Mouse (Mus musculus) c-Kit-positive CD71-positive TER-119-negative erythroid progenitor cells, embryonic 14.5 days (primary cell): ENCODE measurements at regions not wholly inside any gene's neighbourhood (a gene's known extent, or its start where the extent isn't known, plus 50 kb on each side); places are given as distances from the start of the nearest gene placed in this dataset.

ENCODE experiments used
- DNase-seq: peaks from one replicate; pipeline ENCODE4 v3.0.0-alpha.2; 2013; ENCODE audit warnings: low read depth

DNA sequence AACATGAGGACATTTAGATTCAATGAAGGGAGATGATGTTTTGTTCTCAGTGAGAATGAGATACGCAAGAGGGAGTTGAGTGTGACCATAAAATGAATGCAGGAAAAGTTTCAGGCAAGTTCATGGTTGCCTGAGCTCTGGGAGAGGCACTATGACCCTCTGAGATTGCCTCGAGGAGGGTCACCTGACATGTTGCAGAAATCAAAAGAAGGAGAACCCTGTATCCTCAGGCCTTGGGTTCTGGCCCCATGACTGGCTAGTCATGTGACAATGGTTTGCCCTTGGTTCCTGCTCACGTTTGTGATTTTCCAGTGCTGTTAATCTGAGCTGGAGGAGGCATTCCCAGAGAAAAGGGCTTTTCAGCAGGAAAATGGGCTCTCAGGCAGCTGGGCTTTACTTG is 98.9 kb downstream of the Mab21l3 start:
- no peak for DNase-seq

DNA sequence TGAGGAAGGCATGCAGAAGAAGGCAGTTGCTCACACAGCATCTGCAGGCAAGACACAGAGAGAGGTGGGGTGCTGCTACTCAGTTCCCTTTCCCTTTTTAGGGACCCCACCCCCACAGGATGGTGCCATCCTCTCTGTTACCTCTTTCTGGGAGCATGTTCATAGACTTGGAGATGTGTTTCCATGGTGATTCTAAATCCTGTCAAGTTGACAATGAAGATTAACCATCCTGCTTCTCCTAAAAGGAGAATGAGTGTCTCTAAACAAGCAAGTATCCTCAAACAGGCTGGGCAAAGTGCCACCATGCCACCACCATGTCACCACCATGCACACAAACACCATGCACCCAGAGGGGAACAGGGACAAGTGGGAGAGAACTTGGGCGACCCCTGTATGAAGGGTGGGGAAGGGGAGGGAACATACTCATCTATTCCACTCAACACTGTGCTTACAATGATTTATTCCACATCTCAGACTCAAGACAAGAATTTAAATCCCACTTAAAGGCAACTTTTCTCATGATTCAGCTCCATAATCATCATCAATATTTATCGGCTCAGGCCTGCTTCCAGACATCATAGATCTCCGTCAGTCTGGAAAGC is 99.6 kb downstream of the Mab21l3 start:
- no peak for DNase-seq

DNA sequence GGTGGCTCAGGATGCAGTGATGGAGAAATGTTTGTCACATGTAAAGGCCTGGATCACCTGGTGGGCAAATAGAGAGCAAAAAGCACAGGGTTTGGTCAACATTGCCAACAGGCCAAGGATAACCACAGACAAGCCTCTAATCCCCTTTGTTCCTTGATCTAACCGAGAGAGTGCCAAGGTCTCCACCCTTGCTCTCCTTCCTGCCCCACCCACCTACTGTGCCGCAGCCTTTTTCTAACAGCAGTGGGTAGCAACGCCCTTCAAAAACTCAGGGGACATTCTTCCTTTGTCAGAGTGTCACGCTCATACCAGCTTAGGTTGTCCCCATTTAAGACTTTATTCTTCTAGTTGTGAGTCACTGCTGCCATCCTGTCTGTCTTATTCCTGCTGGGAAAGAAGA is 100.6 kb downstream of the Mab21l3 start:
- DNase-seq = no peak

DNA sequence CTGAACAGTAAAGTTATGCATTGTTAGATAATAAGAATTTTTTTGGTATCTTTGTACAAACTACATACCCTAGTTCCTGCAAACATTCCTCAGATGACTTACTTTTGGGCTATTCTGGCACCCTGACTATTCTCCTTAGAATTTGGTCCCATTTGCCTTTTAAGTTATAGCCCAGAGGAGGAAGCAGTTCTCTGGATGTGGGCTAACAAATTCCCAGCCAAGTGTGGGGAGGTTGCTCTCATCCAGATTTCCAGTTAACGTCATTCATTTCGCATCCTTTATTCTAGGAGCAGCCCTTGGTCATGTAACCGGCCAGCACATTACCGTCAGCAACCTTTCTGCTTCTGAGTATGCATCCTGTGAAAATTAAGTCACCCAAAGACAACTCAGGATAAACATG is 107.9 kb downstream of the Mab21l3 start:
- no peak for DNase-seq

DNA sequence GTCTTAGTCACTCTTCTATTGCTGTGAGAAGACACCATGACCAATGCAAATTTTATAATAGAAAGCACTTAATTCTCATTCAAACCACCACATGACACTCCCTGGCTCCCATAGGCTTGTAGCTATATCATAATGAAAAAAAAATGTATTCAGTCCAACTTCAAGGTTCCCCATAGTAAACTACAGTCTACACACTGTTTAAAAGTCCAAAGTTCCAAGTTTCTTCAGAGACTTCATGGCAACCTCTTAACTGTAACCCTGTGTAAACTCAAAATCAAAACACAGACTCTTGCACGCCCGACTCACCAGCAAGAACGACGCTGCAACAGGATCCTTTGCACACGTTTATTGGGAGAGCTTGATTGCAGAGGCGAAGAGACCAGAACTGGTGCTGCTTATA is 111.6 kb downstream of the Mab21l3 start:
- DNase-seq = no peak

DNA sequence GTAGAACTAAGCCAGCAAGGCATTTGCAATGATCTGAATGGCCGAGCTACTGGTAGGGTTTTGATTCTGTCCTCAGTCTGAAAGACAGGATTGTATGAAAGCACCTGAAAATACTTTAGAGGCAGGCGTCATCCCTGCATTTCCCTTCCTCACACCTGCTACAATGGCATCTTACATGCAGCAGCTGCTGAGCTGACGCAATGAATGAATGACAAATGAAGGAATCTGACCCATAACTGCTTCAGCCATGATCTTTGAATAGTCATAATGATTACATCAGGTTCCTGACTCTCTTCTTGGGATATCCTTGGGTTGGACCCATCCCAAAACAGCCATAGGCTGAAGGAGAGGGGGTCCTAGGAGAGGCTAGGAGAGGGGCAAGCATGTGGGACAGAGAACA is 119.7 kb downstream of the Mab21l3 start:
- no peak for DNase-seq

DNA sequence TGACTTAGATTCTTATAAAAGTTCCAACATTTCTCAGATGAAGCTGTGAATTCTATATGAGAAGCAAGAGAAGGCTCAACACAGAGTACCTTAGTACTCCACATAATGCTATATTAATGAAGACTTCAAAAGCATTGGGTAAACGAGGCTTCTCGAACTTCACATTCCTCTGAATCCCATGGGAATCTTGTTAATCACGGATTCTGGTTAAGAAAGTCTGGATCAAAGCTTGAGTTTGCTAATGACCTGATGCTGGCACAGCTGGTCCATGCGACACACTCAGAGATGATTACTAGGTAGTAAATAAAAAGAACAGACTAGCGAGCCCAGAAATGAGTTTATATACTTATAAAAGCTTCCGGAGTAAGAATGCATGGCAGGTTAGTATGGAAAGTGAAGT is 118.4 kb upstream of the Atp1a1 start:
- no peak for DNase-seq

DNA sequence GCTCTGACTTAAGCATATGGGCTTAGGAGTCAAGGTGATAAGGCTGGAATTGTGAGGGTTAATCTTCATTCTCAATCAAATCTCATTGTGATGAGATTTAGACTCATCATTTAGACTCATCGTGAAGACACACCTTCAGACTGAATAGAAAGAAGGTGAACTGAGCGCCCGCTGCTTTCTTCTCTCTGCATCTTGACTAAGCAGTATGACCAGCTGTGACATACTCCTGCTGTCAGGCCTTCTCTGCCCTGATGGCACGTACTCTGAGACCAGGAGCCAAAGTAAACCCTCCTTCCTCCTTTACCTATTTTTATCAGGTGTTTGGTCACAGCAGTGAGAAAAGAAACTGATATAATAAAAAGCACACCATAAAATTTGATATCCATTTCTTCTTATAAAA is 117.5 kb upstream of the Atp1a1 start:
- DNase-seq = no peak

DNA sequence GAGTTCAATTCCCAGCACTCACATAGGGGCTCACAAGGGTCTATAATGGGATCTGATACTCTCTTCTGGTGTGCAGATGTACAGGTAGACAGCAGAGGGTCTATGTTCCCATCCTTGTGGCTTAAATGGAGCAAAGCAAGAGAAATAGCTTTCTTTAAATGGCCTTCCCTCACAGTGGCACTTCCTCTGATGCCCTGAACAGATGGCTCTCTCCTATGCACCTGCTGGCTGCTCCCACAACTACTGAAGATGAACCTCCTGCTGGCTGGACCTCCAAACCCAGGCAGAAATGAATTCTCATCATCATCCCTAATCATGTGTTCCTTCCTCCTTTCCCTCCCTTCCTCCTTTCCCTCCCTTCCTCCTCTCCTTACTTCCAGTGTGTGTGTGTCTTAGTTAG is 110.9 kb upstream of the Atp1a1 start:
- no peak for DNase-seq

DNA sequence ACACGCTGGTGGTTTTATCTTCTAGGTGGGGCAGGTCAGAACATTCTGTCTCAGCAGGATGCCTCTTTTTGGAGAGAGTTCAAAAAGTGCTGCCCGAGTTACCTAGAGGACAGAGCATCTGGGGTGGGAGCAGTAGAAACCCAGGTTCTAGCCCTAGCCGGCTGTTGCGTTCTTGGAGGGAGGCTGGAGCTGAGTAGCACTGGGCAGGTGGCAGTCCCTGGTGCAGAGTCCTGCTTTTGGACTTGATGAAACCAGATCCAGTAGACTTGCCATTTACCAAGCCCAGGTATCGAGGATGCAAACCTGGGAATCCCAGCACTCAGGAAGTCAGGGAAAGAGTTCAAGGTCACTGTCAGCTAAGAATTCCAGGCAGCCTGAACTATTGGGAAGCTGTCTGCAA is 110.3 kb upstream of the Atp1a1 start:
- DNase-seq = no peak

DNA sequence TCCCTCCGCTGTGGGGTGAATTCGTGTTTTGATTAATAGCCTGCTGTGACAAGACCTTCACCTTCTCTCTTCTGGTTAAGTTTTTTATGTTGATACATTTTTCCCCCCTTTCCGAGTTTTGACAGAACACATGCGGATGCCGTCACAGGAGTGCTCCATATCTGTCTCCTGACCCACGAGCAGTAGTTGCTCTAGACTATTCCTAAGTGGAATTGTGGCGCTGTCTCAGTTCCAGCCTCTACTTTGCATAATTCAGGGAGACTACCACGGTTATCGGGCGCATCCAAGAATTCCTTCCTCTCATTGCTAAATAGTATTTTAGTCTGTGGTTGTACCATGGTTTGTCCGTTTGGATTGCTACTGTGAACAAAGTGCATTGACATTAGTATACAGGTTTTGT is 109.2 kb upstream of the Atp1a1 start:
- DNase-seq = no peak

DNA sequence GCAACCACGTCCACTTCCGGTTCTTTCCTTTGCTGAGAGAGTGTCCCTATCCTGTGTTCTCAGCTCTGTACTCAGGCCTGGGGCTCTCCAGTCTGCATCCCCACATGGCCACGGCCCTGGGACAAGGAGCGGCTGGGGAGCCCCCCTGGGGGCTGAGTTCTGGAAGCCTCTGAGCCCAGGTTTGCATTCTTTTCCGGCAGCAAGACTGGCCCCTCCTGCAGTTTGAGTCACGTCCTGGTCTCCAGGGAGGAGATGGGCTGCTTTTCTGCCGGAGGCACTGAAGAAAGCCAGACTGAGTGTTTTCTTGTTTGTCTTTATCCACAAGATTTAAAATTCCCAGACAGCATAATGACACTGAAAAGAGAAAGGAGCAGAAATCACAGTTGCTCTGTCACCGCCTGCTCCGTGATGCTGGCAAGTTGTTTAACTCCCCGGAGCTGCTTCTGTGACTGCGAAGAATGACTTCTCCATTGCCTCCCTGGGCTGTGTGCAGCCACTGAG is 108.7 kb upstream of the Atp1a1 start:
- no peak for DNase-seq

DNA sequence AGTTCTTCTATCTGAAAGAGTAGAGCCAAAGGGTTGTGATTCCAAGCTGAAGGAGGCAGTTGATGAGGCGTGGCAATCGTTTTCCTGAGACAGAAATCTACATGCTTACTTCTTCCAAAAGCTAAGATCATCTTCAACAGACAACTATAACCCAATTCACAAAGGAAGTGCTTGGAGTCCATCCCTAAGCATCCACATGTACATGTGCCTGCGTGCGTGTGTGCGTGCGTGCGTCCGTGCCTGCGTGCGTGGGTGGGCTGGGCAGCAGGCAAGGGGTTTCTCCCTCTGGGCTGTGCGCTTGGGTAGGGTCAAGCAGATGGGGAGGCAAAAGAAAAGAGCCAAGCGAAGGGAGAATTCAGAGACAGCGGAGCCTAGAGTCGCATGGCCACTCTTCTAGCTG is 108.2 kb upstream of the Atp1a1 start:
- no peak for DNase-seq

DNA sequence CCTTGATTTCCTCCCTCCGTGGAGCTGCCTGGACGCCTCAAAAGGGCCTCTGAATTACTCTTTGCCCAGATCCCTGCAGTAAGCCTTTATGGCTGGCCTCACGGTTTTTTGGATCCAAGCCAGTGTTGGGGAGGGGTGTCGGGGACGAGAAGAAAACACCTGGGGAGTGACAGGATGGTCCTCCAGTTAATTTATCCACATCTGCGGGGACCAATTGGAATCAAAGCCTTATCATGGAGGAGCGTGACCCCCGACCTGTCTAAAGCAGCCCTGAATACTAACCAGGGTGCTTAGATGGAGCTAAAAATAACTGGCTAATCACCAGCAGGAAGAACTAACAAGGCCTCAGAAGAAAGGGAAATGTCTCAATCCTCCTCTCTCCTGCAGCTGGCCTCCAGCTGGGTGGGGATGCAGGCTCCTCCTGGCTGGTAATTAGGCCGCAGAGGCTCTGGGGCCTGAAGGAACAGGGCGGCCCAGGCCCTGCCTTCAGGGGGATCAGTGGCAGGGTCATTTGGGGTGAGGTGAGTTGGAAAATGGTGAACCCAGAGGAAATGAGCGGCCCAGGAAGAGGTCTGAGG is 107.2 kb upstream of the Atp1a1 start:
- DNase-seq = no peak

DNA sequence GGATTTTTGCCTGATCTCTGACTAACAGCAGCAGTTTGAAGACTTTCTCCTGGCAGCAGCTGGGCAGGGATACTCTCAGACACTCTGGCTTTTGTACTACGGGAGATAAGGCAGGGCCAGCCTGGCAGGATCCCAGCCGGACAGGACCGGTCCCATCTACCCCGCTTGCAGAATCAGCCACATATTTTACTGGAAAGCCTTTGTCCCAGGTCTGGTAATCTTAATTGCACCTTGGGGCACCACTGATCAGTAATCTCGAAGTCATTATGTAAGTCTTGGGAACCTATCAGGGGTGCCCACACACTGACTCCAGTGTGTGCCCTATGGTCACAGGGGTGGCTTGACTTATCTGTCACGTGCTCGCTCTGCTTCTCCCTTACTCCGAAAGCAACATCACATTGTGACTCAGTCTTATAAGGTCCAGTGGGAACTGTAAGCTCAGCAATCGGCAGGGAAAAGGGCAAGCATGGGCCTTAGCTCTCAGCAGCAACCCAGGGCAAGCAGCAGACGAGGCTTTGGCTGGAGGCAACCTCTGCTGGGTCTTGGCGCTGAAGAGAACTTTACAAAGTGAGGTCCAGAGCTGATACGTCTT is 105.0 kb upstream of the Atp1a1 start:
- no peak for DNase-seq

DNA sequence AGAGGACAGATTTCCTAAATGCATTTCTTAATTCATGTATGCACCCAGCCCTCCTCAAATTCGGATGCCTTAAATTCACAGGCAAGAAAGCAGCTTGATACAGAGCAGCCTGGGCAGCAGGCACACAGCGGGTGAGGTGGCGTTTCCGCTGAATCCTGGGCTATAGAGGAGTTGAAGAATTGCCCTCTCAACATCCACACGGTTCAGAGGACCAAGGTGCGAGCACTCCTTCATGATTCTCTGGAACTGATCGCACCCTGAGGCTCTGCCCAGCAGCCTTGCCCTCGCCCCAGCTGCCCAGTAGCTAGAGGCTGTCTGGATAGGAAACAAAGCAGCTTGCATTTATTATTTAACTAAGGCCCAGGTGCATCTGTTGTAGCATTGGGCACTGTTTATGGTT is 104.3 kb upstream of the Atp1a1 start:
- DNase-seq = no peak

DNA sequence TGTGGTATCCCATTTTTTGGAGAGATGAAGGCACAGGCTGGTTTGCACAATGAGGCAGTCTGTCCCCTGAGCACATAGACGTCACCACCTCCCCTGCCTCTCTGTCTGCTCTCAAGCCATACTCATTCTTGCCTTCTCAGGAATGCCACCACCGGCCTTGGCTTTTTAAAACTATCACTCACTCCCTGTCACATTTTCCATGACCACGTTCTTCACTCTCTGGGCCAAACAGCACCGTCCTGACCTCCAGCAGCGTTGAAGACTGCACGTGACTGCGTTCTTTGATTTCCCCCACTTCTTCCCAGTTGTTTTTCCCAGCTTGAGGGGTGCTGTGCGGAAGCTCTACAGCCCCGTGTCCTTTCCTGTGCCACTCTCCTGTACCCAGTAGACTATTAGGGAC is 100.4 kb upstream of the Atp1a1 start:
- no peak for DNase-seq

DNA sequence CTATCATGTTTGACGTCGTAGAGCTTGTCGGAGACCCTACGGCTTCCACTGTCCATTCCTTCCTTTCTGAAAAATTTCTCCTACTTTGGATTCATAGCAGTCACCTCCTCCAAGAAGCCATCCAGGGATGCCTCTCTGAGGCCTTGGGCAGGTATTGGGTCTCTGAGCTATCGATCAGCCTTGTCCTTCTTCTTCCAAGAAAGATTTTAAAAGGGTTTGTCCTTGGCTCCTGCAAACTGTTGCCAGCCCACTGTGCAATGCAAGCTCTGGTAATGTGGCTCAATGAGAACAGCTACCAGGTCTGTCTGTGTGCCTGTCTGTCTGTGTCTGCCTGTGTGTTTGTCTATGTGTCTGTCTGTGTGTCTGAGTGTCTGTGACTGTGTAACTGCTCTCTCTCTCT is 99.8 kb upstream of the Atp1a1 start:
- DNase-seq = no peak

DNA sequence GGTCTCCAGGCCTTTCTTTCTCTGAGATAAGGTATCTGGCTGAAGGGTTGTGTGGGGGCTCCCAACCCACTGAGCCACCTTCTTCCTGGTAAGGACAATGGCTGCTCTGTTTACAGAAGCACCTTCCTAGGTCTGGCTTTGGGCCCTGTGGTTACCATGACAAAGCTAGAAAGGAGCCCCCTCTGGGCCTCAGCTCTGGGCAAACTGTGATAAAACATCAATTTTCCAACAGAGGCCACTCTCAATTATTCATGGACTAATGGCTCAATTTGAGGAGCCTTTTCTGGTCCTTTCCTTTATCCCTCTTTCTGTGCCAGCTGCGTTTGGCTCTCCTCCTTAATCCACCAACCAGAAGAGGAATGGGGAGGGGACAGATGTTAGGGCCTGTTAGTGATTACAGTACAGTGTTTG is 97.3 kb upstream of the Atp1a1 start:
- no peak for DNase-seq

DNA sequence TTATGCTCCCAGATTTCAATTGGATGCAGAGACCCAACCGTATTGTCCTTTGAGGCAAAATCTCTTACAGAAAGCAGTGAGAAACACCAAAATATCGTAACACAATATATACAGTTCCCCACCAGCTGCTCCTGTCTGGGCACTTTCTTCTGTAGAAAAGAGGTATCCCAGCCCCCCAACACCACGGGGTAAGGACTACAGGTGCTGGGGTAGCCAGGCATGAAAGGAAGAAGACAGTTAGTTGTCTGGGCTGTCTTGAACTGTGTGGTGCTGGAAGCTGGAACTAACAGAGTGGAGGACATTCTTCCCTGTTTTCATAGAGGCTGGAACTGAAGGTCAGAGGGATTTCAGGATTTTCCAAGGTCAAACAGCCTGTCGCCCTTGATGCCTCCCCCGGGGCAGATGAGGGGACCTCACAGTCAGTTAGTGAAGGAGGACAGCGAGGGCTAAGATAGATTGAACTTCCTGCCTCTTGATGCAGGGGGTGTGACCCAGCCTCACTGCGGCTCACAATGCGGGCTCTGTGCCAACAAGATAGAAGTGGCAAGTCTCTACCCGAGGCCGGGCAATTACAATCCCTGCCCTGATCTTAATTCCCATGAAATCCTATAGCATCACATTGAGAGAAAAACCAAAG is 96.6 kb upstream of the Atp1a1 start:
- no peak for DNase-seq

DNA sequence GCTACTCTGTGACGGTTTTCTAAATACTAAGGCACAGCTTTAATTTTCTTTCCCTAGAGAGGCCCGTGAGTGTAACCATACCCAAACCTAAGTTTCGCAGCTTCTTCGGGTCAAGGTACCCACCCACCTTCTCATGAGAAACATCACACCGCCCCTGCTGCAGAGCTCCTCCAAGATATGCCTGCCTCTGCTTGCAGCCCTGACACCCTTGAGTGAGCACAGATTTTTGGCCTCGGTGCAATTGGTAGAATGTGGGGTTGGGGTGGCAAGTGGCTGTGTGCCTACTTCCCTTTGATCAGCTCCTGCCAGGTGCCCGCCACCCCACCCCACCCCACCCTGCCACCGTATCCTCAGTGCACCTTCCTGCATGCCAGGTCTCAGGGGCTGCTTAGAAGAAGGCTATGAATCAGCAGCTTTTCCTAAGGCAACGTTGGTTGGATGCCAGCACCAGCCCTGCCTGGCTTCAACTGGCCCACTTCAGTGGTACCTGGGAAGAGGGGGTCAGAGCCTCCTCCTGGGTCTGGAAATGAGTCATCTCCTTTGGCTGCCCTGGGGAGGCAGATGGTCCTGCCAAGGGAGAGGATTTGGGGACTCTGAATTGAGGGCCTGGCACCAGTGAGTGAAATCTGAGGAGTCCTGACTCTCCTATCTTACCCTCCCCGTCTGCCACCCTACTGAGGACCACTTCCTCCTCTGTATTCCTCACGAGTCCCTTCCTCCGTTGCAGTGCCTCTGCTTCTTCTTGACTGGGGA is 95.6 kb upstream of the Atp1a1 start:
- no peak for DNase-seq

DNA sequence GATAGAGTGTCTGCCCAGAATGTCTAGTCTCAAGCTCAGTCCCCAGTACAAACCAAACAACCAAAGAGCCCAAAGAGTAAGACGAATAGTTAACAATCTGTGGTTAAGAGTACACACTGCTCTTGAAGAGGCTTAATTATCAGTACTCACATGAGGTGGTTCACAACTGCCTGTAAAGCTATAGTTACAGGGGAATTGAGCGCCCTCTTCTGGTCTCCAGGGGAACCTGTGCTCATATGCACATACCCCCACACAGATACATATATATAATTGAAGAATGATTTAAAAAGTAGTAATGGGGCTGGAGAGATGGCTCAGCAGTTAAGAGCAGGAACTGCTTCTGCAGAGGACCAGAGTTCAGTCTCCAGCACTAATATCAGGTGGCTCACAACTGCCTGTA is 92.3 kb upstream of the Atp1a1 start:
- DNase-seq = peak; percentile 3

DNA sequence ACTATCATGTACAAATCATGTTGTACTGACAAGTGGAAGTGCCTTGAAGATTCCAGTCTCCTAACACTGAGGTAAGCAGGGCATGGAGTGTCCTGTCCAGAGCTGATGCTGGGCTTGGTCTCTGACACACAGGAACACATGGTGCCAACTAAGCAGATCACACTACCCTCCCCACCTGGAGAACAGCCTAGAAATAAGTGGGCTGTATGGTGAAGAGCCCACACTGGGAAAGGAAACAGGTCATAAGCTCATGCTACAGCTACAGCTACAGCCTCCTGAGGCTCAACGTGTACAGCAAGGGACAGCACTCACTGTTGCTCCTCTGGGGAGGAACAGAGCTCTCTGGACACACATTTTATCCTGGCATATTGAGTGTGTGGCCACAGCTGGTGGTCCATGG is 89.8 kb upstream of the Atp1a1 start:
- DNase-seq = no peak
